Mouse (Mus musculus) midbrain, postnatal 0 days (tissue): Measurements from ENCODE around the gene Actr3. TPM values are rescaled to one million over a fixed set of nuclear protein-coding genes. Genes with fewer than 3 reads are reported as not detected.

Source experiments
- ATAC-seq: fragments of 200-750 bp; cut with Nextera tagmentation; 2 replicates; pipeline ENCODE4 v1.8.0; 2017; ENCODE audit warnings: moderate number of reproducible peaks, mild to moderate bottlenecking, moderate TSS enrichment, moderate library complexity; ENCODE audit not compliant: low FRiP score
- DNase-seq: peaks from one replicate; pipeline ENCODE4 v3.0.0-alpha.2; 2015; ENCODE audit warnings: low spot score
- H3K27ac ChIP-seq: fragments of 300-500 bp; sonication (generic); 2 replicates; pipeline ENCODE4 v1.5.1; 2014; ENCODE audit warnings: low read depth, mild to moderate bottlenecking, low read length, mixed read lengths
- H3K27me3 ChIP-seq: fragments of 300-500 bp; sonication (generic); 2 replicates; pipeline ENCODE4 v1.6.1; 2014; ENCODE audit warnings: low read length, control low read depth, mixed read lengths; ENCODE audit not compliant: insufficient read depth
- H3K36me3 ChIP-seq: fragments of 300-500 bp; sonication (generic); 2 replicates; pipeline ENCODE4 v1.6.1; 2014; ENCODE audit warnings: low read length, control low read depth, mixed read lengths; ENCODE audit not compliant: insufficient read depth
- H3K4me1 ChIP-seq: fragments of 300-500 bp; sonication (generic); 2 replicates; pipeline ENCODE4 v1.6.1; 2014; ENCODE audit warnings: mild to moderate bottlenecking, control low read depth, antibody characterized with exemption, low read length, mixed read lengths; ENCODE audit not compliant: insufficient read depth
- H3K4me2 ChIP-seq: fragments of 300-500 bp; sonication (generic); 2 replicates; pipeline ENCODE4 v1.6.1; 2014; ENCODE audit warnings: low read depth, mild to moderate bottlenecking, low read length, mixed read lengths; ENCODE audit not compliant: poor library complexity, severe bottlenecking
- H3K4me3 ChIP-seq: fragments of 300-500 bp; sonication (generic); 2 replicates; pipeline ENCODE4 v1.5.1; 2014; ENCODE audit warnings: low read depth, mild to moderate bottlenecking, low read length, moderate library complexity
- H3K9ac ChIP-seq: fragments of 300-500 bp; sonication (generic); replicated peaks from 2 replicates; pipeline ENCODE4 v1.6.1; 2014; ENCODE audit warnings: mild to moderate bottlenecking, low read length, moderate library complexity, mixed read lengths; ENCODE audit not compliant: poor library complexity, severe bottlenecking
- H3K9me3 ChIP-seq: fragments of 300-500 bp; sonication (generic); 2 replicates; pipeline ENCODE4 v1.6.1; 2016; ENCODE audit warnings: low read length, control low read depth
- CTCF ChIP-seq: IDR thresholded peaks from 2 replicates; pipeline ENCODE4 v1.5.1; 2016; ENCODE audit warnings: antibody characterized with exemption, mild to moderate bottlenecking
- WGBS: fragments of 180-500 bp; shearing (Covaris S2); extraction: QIAGEN DNeasy Blood & Tissue Kit; methylation state at CpG from one replicate; pipeline ENCODE4 v1.1.7; 2014; 5-methylcytosine and 5-hydroxymethylcytosine counted together
- polyA plus RNA-seq: library from polyadenylated mRNA; unstranded; fragments of >200 nt; fragmentation: Nextera tagmentation; extraction: Ambion mirVana; gene quantifications from 2 replicates; pipeline ENCODE4 v1.2.1, GENCODE M21; 2015
- total RNA-seq: library from RNA; depleted of rRNA; stranded (reverse); fragments of >200 nt; gene quantifications from 2 replicates; pipeline ENCODE4 v1.2.3, GENCODE M21; 2014

Gene Actr3
- total and polyA plus RNA-seq, 2 experiments from 2014 or later: 179 to 201 TPM

DNA sequence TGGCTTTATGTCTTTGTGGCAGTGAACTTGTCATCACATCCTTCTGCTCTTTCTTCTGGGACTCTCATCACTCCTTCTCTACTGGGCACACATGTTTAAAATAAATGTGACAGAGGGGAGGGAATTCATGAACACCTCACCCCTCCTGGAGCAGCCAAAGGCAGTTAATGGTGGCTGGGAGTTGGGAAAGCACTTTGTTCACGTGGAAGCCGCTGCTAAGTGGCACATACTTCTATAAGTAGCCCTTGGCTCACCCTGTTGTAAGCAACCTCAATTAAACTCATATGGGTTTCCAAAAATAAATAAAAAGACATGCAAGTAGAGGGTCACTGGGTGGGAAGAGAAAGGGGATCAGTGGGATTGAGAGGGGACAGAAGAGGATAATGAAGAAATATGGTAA is 27.8 kb upstream of the Actr3 start:
- H3K9me3 ChIP-seq: no peaks in the 10 kb centered on the region
- H3K27me3 ChIP-seq: 0 out of 2 replicates have a peak, but pooled peaks cover 3% of the 10 kb centered on the region
- no peak overlapping the region for H3K4me2 ChIP-seq
- no peak overlapping the region for H3K27ac ChIP-seq
- no peak for ATAC-seq
- no peak overlapping the region for H3K4me3 ChIP-seq
- 79% methylated on average over 2 of the region's 2 CpGs for WGBS
- H3K9ac ChIP-seq: no peak overlapping the region
- no peaks in the 10 kb centered on the region for H3K36me3 ChIP-seq
- no peak for DNase-seq
- TF ChIP-seq CTCF: no peak
- H3K4me1 ChIP-seq: no peaks in the 10 kb centered on the region

DNA sequence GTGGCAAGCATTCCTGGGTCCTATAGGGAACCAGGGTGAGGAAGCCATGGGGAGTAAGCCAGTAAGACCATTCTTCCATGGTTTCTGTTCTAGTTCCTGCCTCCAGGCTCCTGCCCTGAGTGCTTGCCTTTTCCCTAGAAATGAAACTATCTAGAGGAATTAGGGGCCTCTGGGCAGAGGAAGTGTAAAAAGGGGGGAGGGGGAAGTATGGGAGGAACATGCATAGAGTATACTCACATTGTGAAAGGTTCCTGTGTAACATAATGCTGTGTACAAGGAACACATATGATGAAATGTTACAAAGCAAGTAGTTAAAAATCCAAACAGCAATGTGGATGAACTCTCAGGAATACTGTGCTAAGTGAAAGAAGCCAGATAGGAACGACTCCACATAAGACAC is 27.4 kb upstream of the Actr3 start:
- WGBS: 89% methylated on average over 1 of the region's 1 CpGs
- H3K9me3 ChIP-seq: no peaks in the 10 kb centered on the region
- no peak overlapping the region for H3K4me3 ChIP-seq
- 0 out of 2 replicates have a peak, but pooled peaks cover 3% of the 10 kb centered on the region for H3K27me3 ChIP-seq
- no peak for TF ChIP-seq CTCF
- no peaks in the 10 kb centered on the region for H3K36me3 ChIP-seq
- DNase-seq (no peak), ATAC-seq (no peak)
- no peaks in the 10 kb centered on the region for H3K4me1 ChIP-seq
- H3K4me2 ChIP-seq: no peak overlapping the region
- H3K27ac ChIP-seq: no peak overlapping the region
- no peak overlapping the region for H3K9ac ChIP-seq

DNA sequence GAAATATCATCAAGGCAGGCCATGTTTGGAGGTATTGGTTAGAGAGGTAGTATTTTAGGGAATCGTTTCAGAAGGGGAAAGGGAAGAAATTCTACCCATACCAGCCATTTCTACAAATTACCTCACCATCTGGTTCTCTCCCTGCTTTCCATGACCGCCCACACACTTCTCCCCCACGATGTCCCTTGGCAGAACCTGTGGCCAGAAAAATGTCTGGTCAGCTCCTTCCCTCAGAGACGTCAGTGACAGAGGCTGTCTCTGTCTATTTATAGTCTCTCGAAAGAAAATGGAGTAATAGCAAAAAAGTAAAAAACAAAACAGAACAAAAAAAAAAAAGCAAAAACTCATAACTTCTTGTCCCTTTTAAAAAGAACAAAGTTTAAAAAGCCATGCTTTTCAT is 23.0 kb upstream of the Actr3 start:
- no peak overlapping the region for H3K4me3 ChIP-seq
- TF ChIP-seq CTCF: no peak

DNA sequence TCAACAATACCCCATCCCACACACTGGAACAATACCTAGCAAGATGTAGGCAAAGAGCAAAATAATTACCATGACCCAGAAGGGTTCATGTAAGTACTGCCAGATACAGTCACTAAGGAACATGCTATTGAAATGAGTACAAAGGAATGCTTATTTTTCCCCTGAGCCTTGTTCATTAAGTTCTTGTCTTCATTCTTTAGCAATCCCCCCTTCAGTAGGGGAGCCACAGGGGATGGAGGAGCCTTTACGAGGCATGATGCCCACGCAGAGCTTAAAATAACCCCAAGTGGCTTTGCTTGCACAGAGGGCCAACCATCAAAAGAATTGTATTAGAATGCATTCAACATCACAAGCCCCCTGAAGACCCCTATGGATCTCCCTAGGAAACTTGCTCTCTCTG is 19.6 kb upstream of the Actr3 start:
- Histone ChIP-seq H3K27ac (no peak overlapping the region), H3K9ac (no peak overlapping the region), H3K36me3 (no peaks in the 10 kb centered on the region), H3K9me3 (no peaks in the 10 kb centered on the region), H3K4me2 (no peak overlapping the region), H3K4me3 (no peak overlapping the region), H3K27me3 (no peaks in the 10 kb centered on the region), H3K4me1 (no peaks in the 10 kb centered on the region)
- DNase-seq (no peak), ATAC-seq (no peak)
- WGBS: 16% methylated on average over 2 of the region's 2 CpGs
- no peak for TF ChIP-seq CTCF

More for the DNA sequence above, 23.0 kb upstream of the Actr3 start:
- ATAC-seq (no peak), DNase-seq (no peak)
- Histone ChIP-seq H3K4me1 (no peaks in the 10 kb centered on the region), H3K9ac (no peak overlapping the region), H3K4me2 (no peak overlapping the region), H3K36me3 (no peaks in the 10 kb centered on the region), H3K27me3 (0 out of 2 replicates have a peak, but pooled peaks cover 3% of the 10 kb centered on the region), H3K27ac (no peak overlapping the region), H3K9me3 (no peaks in the 10 kb centered on the region)
- WGBS: 82% methylated on average over 5 of the region's 5 CpGs

DNA sequence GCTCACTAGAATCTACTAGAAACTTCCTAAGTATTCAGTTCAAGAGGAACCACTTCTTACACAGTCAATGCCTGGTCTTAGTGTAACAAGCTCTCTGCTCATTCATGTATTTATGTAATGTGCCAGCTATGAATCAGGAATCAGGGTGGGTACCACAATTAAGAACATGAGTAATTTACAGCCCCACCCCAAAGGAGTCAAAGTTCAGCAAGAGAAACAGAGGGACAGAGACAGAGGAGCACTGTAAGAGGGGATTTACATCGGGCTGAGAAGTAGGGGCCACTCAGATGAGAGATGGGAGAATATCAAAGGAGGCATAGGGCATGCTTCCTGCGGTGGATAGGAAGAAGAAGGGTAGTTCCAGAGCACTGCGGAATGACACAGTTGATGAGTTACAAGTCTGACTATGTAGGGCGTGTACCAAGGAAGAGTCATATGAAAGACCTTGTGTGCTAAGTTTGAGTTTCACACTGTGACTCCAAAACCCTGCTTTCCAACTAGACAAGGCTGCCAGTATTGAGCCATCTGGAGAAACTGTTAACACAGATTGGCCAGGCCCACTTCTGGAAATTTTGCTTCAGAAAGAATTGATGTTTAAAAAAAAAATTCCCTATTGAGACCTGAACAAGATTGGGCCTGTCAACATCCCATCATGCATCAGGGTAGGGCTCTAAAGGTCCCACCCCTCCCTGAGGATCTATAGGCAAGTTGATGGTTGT is 14.9 kb upstream of the Actr3 start:
- 87% methylated on average over 4 of the region's 4 CpGs for WGBS
- no peak for TF ChIP-seq CTCF
- Histone ChIP-seq H3K4me2 (no peak overlapping the region), H3K9me3 (no peaks in the 10 kb centered on the region), H3K9ac (no peak overlapping the region), H3K36me3 (no peaks in the 10 kb centered on the region), H3K27ac (no peak overlapping the region), H3K27me3 (no peaks in the 10 kb centered on the region), H3K4me1 (no peaks in the 10 kb centered on the region), H3K4me3 (no peak overlapping the region)
- no peak for ATAC-seq
- no peak for DNase-seq

DNA sequence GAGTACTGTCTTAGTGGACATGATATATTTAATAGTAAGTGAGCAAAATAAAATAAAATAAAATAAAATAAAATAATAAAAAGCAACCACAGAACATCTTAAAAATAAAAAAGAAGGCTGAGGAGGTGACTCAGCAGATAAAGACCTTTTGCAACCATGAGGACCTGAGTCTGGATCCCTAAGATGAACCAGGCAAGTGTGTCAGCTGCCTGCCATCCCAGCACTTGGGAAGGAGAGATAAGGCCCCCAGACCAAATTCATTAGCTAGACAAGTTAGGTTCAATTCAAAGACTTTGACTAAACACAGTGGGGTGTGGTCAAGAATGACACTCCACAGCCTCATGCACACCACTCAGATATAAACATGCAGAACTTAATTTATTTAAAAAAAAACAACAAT is 12.4 kb upstream of the Actr3 start:
- no peak overlapping the region for H3K27ac ChIP-seq
- no peaks in the 10 kb centered on the region for H3K27me3 ChIP-seq
- DNase-seq: no peak
- no peaks in the 10 kb centered on the region for H3K36me3 ChIP-seq
- no peak for ATAC-seq
- H3K9me3 ChIP-seq: no peaks in the 10 kb centered on the region
- no peaks in the 10 kb centered on the region for H3K4me1 ChIP-seq
- H3K9ac ChIP-seq: no peak overlapping the region
- no peak for TF ChIP-seq CTCF
- H3K4me3 ChIP-seq: no peak overlapping the region
- no peak overlapping the region for H3K4me2 ChIP-seq
